Mouse (Mus musculus) heart, adult 18-20 months (tissue): Measurements from ENCODE around the gene Sh3pxd2a. TPM values are rescaled to one million over a fixed set of nuclear protein-coding genes. Genes with fewer than 3 reads are reported as not detected.

Experiments
- DNase-seq, 2 experiments: peaks; one replicate each; pipeline ENCODE4 v3.0.0; 2021 to 2022; ENCODE audit warnings: mixed read lengths in 1 of 2
- total RNA-seq, 2 experiments: library from RNA; stranded (reverse); gene quantifications; 2 replicates each; pipeline ENCODE4 v1.2.3; 2021

The Sh3pxd2a gene
- total RNA-seq, 2 experiments from 2014 or later: 45.5 to 48.7 TPM

GRCm38 (mm10) chr19:47374440-47374839, 89.8 kb downstream of the Sh3pxd2a start:
- peak; percentile 42 to 83 for DNase-seq

GRCm38 (mm10) chr19:47372044-47372443, 92.2 kb downstream of the Sh3pxd2a start:
- no peak for DNase-seq

DNA sequence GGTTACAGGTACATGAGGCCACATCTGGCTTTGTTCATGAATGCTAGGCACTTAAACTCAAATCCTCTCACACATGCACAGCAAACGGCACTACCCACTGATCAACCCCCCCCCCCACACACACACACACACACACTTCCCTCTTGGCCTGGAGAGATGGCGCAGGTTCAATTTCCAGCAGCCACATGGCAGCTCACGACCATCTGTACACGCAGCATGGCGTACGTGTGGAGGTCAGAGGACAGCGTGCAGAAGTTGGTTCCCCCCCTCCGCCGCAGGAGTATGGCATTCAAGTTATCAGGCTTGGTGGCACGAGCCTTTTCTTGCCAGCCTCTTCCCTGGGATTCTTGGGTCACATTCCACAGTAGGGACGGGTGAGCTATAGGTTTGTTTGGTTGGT, 92.7 kb downstream of the Sh3pxd2a start:
- DNase-seq: no peak

DNA sequence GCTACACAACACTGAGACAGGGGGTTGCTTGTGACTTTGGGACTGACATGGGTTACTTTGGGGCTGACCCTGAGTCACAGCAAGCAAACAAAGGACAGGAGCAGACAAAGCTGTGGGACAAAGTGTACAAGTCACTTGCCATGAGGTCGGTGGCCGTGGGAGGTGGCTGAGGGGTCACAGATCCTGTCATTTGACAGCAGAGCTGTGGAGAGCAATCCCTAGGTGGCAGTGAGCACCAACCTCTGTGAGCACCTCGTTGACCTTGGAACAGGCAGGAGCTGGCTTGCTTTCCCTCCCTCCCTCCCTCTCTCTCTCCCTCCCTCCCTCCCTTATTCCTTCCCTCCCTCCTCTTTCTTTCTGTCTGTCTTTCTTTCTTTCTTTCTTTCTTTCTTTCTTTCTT, 95.2 kb downstream of the Sh3pxd2a start:
- no peak for DNase-seq

GRCm38 (mm10) chr19:47367271-47367879, 96.8 kb downstream of the Sh3pxd2a start:
- no peak for DNase-seq

- peak; percentile 36 to 47 for DNase-seq
Measured at GRCm38 (mm10) chr19:47366576-47366975, 97.6 kb downstream of the Sh3pxd2a start.

DNA sequence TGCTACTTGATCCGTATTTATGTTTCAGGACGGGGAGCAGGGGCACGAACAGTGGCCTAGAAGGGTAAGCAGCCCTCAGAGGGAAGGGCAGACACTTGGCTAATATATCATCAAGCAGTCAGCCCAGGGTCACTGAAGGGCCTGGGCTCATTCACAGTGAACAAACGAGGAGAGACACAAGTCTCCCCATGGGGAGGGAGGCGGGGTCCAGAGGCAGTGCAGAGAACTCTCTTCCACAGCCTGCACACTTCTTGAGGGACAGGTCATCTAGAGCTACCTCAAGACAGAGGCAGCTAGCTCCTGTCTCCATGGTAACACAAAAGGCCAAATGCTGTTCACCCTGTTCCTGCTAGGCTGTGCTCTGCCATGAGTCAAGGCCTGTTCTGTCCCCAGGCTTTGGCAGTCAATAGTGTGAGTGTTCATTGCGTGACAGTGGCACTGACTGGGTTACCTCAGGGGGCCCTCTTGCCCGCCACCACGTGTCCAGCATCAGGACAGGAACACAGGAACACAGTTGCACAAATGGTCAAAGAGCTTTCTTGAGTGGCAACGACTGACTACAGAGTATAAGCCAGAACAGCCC, 101.0 kb downstream of the Sh3pxd2a start:
- DNase-seq: no peak

GRCm38 (mm10) chr19:47360921-47361320, 103.3 kb downstream of the Sh3pxd2a start:
- DNase-seq: no peak

GRCm38 (mm10) chr19:47360017-47360416, 104.2 kb downstream of the Sh3pxd2a start:
- DNase-seq: no peak

- DNase-seq: no peak
Measured at GRCm38 (mm10) chr19:47359166-47359931, 104.9 kb downstream of the Sh3pxd2a start.

DNA sequence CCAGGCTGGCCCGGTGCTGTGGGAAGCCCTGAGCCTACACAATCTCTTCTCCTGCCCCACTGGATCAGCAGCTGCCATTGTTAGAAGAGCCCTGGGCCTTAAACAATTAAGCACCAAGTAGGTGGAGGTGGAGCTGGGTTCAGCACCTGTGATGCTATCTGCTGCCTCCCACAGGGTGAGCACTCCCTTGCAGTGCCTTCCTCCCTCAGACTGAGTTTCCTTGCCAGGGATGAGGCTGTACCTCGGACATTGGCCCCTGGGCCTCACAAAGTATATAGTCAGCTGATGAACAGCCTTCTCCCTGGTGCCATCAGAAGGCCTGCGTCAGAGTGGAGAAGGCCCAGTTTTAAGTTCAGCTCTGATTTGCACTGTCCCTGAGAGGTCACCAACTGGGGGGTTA, 106.9 kb downstream of the Sh3pxd2a start:
- no peak for DNase-seq

DNA sequence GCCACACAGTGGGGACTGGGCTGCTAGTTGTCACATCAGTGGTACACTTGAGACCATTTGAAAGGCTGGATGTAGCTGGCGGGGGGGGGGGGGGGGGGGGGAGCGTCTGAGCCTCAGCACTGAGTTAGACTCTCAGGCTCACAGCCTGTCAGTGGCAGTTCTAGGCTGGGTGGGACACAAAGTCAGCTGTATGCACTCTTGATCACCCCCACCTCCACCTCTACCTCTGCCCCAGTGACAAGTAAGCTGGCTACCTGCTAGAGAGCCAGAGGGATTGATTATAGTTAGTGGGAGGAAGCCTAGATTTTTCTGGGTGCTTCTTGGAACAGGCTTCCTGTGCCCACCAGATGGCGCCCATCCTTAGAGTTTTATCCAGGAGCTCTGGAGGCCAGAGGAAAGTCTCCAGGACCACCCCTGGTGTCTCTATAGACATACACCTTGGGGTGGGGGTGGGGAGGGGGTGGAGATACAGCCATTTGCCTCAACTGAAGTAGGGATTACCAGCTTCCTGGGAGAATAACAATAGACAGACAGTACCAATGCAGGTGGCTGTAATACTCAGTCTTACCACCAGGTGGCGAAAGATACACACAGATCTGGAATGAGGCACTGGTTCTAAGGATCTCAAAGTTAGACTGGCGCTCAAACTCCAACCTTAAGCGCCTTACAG, 107.9 kb downstream of the Sh3pxd2a start:
- peak; percentile 78 to 94 for DNase-seq

GRCm38 (mm10) chr19:47354456-47354855, 109.7 kb downstream of the Sh3pxd2a start:
- no peak for DNase-seq

DNA sequence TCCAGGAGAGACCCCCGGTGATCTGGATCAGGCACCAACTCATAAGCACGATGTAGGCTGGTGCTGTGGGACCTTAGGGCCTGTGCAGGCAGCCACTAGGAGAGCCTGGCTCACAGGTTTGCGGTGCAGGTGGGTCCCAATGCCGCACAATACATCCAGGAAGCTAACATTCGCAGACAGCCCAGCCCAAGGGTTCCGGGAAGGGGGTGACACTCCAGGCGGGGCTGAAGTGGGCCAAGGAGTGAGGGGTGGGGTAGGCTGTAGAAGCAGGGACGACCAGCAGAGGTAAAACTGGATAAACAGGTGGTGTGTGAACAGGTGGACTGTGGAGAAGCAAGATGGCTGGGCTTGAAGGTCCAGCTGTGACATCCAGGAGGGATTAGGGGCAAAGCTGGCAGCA, 115.2 kb downstream of the Sh3pxd2a start:
- no peak for DNase-seq

DNA sequence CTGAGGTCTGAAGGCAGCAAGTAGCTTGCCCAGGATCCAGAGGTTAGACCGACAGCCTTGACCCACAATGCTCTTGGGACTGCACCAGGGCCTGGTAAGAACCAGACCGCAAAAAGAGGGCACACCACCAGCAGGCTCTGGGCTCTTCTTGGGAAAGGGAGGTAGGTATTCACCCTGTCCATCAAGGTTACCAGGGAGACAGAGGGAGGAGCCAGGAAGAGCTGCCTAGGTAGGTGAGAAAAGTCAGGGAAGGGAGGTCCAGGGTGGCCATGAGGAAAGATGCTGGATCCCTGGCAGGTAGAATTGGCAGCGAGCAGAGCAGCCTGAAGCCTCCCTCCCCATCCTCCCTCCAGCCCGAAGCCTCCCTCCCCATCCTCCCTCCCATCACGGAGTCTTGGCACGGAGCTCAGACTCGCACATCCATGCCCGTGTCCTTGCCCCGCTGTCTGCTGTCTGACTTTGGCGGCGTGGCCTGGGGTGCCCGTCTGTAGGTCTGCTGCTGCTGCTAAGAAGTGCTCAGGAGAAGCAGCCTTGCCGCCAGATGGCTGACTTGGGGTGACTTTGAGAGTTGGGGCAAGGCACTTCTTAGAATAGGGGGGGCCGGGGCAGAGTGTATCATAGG, 115.7 kb downstream of the Sh3pxd2a start:
- peak in 1 of 2 experiments; percentile 48 for DNase-seq

DNA sequence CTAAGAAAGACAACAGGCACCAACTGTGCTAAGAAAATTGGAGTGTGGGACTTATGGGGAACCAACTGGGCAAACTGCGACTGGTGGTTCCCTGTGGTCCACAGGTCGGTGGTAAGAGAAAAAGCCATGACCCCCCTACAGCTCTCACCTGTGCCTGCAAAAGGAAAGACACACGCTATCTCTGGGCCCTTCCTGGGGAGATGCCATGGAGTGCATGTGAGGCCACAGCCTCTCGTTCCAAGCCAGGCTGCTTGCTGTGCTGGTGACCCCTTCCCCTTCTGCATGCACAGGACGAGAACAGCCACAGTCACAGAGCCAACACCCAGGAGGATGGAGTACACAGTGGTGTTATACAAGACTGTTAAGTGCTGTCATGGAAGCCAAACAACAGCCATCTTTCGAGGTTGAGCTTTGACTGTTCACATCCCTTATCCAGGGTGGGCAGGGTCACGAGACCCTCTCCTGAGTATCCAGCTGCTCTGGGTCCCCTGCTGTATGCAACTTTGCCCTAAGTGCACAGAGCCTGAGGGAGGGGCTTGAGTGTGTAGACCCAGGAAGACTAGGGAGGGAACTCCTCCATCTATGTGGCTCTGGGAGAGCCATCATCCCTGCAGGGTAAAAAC, 117.1 kb downstream of the Sh3pxd2a start:
- no peak for DNase-seq

GRCm38 (mm10) chr19:47346606-47347005, 117.6 kb downstream of the Sh3pxd2a start:
- no peak for DNase-seq

DNA sequence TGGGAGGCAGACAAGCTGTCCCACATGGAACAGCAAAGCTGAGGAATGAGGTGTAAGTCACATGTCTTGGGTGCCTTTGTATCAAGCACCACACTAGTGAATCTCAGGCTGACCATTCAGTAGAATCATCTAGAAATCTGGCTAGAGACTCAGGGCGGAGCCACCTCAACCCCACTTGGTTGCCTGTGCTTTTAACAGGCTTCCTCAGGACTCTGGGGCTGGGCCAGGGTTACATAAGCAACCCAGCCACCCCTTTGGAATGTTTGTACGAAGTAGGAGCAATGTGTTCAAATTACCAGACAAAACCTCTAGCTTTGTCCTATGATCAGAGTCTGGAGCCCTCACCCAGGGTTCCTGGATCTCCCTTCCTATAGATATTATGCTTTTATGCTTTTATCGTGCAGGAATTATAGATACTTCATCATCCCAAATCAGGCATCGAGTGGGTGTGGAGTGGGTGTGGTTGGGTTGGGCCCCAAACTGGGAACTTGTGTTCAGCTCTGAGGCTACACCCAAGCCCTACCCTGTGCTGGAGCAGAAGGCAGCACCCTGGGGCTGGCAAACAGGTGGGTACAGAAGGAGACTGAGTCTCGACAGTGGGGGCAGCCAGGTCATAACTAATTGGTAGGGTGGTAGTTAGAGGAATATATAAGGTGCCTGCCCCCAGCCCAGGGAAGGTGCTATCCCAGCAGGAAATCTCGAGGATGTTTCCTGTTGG, 118.2 kb downstream of the Sh3pxd2a start:
- peak in 1 of 2 experiments; percentile 56 for DNase-seq

- DNase-seq: no peak
Measured at GRCm38 (mm10) chr19:47343422-47343821, 120.8 kb downstream of the Sh3pxd2a start.

- peak; percentile 78 to 95 for DNase-seq
Measured at GRCm38 (mm10) chr19:47339165-47339564, 125.0 kb downstream of the Sh3pxd2a start.
